Mouse (Mus musculus): ENCODE measurements around the gene Dzip1.
A peak's percentile ranks its signal among the peaks of the same experiment; 100 is the strongest.

Dzip1 gene

DNA sequence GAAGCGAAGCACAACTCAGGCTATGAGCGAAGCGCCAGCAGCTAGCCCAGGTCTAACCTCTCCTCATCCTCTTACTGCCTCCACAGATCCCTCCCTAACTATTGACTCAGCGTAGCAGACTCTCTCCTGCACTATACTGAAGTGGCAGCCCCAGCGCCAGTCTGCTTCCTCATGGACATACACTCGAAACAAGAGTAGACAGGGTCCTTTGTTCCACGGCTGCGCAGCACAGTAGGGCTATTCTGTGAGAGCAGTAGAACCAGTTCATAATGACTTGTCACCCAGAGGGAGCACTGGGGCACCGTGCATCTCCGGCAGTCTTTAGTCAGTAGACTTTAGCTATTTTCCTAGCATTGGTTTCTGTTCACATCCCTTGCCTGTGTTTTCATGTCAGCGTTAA, 89.1 kb downstream of the Dzip1 start:
- DNase-seq (ENCODE audit: low read depth, low spot score) = no peak

DNA sequence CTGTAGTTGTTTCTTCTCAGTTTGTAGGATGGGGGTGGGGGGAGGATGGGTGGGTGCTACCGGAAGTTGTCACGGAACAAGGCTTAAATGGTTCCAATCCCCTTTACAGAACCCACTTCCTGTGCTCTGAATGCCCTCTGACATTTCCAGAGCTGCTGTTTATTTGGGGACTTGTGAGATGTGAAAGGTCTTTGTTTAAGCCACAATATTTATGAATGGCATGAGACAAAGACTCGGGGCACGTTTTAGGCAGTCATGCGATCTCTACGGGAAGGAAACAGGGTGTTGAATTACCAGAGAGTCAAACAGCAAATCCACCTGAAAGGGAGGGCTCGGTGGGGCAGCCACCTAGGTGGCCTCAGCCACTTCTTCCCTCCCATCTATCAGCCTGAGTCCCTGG, 90.9 kb downstream of the Dzip1 start:
- no peak for DNase-seq (ENCODE audit: low read depth, low spot score)

- no peak for DNase-seq (ENCODE audit: low read depth, low spot score)
These were observed 92.0 kb downstream of the Dzip1 start for GRCm38 (mm10) chr14:118833241-118833640.

- no peak for DNase-seq (ENCODE audit: low read depth, low spot score)
These were observed 93.7 kb downstream of the Dzip1 start for GRCm38 (mm10) chr14:118831597-118831996.

DNA sequence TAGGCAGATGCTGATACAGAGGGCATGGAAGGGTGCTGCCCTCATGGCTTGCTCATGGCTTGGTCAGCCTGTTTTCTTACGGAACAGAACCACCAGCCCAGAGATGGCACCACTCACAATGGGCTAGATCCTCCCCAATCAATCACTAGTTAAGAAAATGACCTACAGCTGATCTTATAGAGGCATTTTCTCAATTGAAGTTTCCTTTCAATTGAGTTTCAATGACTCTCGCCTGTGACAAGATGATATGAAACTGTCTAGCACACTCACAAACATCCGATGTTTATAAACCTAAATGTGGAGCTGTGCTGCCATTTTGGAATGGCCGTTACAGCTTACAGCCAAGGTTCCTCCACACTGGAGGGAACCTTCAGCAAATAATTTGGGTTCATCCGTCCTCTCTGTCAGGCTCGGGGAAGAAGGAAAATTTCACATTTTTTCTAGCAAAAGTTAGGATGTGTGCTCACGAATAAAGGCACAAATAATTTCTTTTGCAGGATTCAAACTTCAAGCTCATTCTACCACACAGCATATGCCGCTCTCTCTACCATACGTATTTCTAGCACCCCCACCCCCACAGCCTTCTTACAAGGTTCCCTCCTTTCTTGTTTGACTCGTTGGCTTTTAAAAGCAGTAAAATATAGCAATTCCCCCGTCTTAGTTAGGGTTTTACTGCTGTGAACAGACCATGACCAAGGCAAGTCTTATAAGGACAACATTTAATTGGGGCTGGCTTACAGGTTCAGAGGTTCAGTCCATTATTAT, 95.7 kb downstream of the Dzip1 start:
- no peak for DNase-seq (ENCODE audit: low read depth, low spot score)

DNA sequence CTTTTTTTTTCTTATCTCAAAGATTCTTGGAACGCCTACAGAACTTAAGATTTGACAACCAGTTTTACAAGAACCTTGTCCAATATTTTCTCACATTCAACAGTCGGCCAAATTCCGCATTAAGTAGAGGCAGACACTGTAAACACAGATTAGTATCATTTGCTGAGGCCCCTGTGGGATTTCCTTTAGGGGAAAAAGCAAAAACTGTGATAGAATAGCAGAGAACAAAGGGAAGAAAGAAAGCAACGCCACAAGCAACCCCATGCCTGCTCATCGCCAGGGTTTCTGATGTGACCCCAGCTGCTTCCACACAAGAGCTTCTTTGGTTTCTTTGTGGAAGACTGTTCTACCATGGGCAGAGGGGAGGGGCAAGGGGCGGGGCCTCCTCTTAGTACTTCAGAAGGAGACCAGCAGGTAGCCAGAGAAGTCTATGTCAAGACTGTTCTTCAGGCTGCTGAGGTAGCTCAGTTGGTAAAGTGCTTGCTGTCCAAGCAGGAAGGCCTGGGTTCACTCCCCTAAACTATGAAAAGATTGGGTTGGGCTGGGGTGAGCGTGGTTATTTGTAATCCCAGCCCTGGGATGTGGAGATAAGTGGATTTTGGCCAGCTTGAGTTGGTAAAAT, 97.9 kb downstream of the Dzip1 start:
- DNase-seq (ENCODE audit: low read depth, low spot score) = peak; percentile 55

DNA sequence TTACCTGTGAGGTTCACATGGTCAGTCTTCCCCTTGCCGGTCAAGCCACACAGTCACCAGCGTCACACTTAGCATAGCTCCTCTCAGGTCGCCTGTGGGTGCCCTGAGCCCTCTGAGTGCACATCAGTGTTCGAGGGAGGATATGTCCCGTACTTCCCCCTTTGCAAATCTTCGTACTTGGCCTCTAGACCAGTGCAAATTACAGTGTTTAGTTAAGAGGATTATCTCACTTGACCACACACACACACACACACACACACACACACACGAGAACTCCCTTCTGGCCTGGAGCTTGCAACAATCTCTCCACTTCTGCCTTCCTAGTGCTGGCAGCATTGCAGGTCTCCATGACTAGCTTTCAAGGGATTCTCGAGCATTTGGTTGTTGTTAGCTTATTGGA, 98.9 kb downstream of the Dzip1 start:
- no peak for DNase-seq (ENCODE audit: low read depth, low spot score)

All from ZHBTc4 (cell line).